Mouse (Mus musculus): ENCODE measurements around the gene Ifitm10.

GRCm38 (mm10) chr7:142357566-142357965, 16.0 kb downstream of the Ifitm10 start:
- TF ChIP-seq CTCF (IDR thresholded peaks at IDR 0.05; ENCODE audit: insufficient read depth, low read length) (no peak), POLR2A (IDR thresholded peaks at IDR 0.05; ENCODE audit: borderline replicate concordance, extremely low read depth, low read depth, low read length) (no peak)

Measured in lung, adult 2 months (tissue).